Mouse (Mus musculus) lung, adult 2 months (tissue): ENCODE results near the gene Rad54l2. TPM values are rescaled to one million over a fixed set of nuclear protein-coding genes. Genes with fewer than 3 reads are reported as not detected.

Source experiments
- DNase-seq: peaks from one replicate; pipeline ENCODE4 v3.0.0; 2022
- H3K4me1 ChIP-seq: fragments of 200-500 bp; 2 replicates; pipeline ENCODE4 v1.6.1; 2011; ENCODE audit warnings: low read length; ENCODE audit not compliant: control insufficient read depth, insufficient read depth
- H3K4me3 ChIP-seq: fragments of 200-500 bp; replicated peaks from 2 replicates; pipeline ENCODE3; 2011; ENCODE audit warnings: low read depth, mild to moderate bottlenecking, control low read depth, low read length; ENCODE audit errors: extremely low read depth
- CTCF ChIP-seq: fragments of 200-500 bp; IDR thresholded peaks from 2 replicates; pipeline ENCODE4 v1.5.1; 2011; ENCODE audit warnings: mild to moderate bottlenecking, low read length, control low read depth; ENCODE audit not compliant: insufficient read depth
- POLR2A ChIP-seq: fragments of 200-500 bp; IDR thresholded peaks from 2 replicates; pipeline ENCODE4 v1.6.1; 2011; ENCODE audit warnings: low read depth, mild to moderate bottlenecking, control low read depth, low read length, borderline replicate concordance; ENCODE audit errors: extremely low read depth
- WGBS: fragments of 180-500 bp; shearing (Covaris S2); methylation state at CpG from one replicate; pipeline ENCODE4 v1.1.7; 2018; 5-methylcytosine and 5-hydroxymethylcytosine counted together
- polyA plus RNA-seq: library from polyadenylated mRNA; depleted of rRNA; stranded (reverse); fragments of >200 nt; gene quantifications from 2 replicates; pipeline ENCODE4 v1.2.3, GENCODE M21; 2012

Rad54l2 gene
- polyA plus RNA-seq, 1 experiment = 29.0 TPM

- Histone ChIP-seq H3K4me1 (no peaks in the 10 kb centered on the region), H3K4me3 (no peak overlapping the region)
- no peak for TF ChIP-seq POLR2A
- TF ChIP-seq CTCF = no peak
- WGBS = 90% methylated on average over 4 of the region's 4 CpGs
- DNase-seq = no peak
Measured at GRCm38 (mm10) chr9:106716729-106717128, 72.3 kb downstream of the Rad54l2 start.

- no peak for DNase-seq
- Histone ChIP-seq H3K4me3 (no peak overlapping the region), H3K4me1 (no peaks in the 10 kb centered on the region)
- TF ChIP-seq CTCF (no peak), POLR2A (no peak)
- WGBS = 91% methylated on average over 2 of the region's 2 CpGs
Measured at GRCm38 (mm10) chr9:106716232-106716631, 72.8 kb downstream of the Rad54l2 start.

GRCm38 (mm10) chr9:106712470-106712869 lies 76.5 kb downstream of the Rad54l2 start:
- no peak for TF ChIP-seq POLR2A
- no peak for TF ChIP-seq CTCF
- 97% methylated on average over 2 of the region's 2 CpGs for WGBS
- Histone ChIP-seq H3K4me1 (no peaks in the 10 kb centered on the region), H3K4me3 (no peak overlapping the region)
- DNase-seq = no peak

GRCm38 (mm10) chr9:106692973-106693481 lies 96.0 kb downstream of the Rad54l2 start:
- no peak for DNase-seq
- WGBS = 90% methylated on average over 11 of the region's 11 CpGs
- H3K4me1 ChIP-seq = no peaks in the 10 kb centered on the region
- TF ChIP-seq POLR2A (no peak), CTCF (no peak)
- no peak overlapping the region for H3K4me3 ChIP-seq

- TF ChIP-seq CTCF = no peak
- TF ChIP-seq POLR2A = no peak
- no peak overlapping the region for H3K4me3 ChIP-seq
- 82% methylated on average over 8 of the region's 8 CpGs for WGBS
- DNase-seq = no peak
- H3K4me1 ChIP-seq = peaks cover 7% of the 10 kb centered on the region
Measured at GRCm38 (mm10) chr9:106688834-106689233, 100.2 kb downstream of the Rad54l2 start.

GRCm38 (mm10) chr9:106686983-106687650 lies 101.9 kb downstream of the Rad54l2 start:
- TF ChIP-seq POLR2A (no peak), CTCF (peak; percentile 89)
- 25% methylated on average over 8 of the region's 8 CpGs for WGBS
- DNase-seq = peak; percentile 65
- Histone ChIP-seq H3K4me1 (peaks cover 7% of the 10 kb centered on the region), H3K4me3 (no peak overlapping the region)

GRCm38 (mm10) chr9:106685249-106686101 lies 103.5 kb downstream of the Rad54l2 start, which contains the start of gene Tex264:
Tex264 (minus strand) TSS chr9:106685927.
- Histone ChIP-seq H3K4me3 (peak within 1 kb of the TSS; percentile 81), H3K4me1 (peaks cover 7% of the 10 kb centered on the region)
- DNase-seq = peak; percentile 83
- TF ChIP-seq CTCF (no peak), POLR2A (peak; percentile 45; the same call in 1 of the 2 replicates)
- under 1% methylated on average over 84 of the region's 86 CpGs for WGBS

- Histone ChIP-seq H3K4me3 (peak overlapping the region; percentile 81), H3K4me1 (peaks cover 7% of the 10 kb centered on the region)
- no peak for DNase-seq
- WGBS = 2% methylated on average over 11 of the region's 14 CpGs
- TF ChIP-seq CTCF (no peak), POLR2A (peak; percentile 21; the same call in 1 of the 2 replicates)
Measured at GRCm38 (mm10) chr9:106684918-106685248, 104.1 kb downstream of the Rad54l2 start.

- DNase-seq = no peak
- H3K4me1 ChIP-seq = peaks cover 7% of the 10 kb centered on the region
- WGBS = 66% methylated on average over 6 of the region's 6 CpGs
- peak overlapping the region; percentile 81 for H3K4me3 ChIP-seq
- TF ChIP-seq CTCF (no peak), POLR2A (no peak)
Measured at GRCm38 (mm10) chr9:106684093-106684872, 104.7 kb downstream of the Rad54l2 start.
